Mouse (Mus musculus) lung, adult 2 months (tissue): Measurements from ENCODE around the gene Dlx5.

Experiments
- CTCF ChIP-seq: fragments of 200-500 bp; IDR thresholded peaks from 2 replicates; pipeline ENCODE4 v1.5.1; 2011; ENCODE audit warnings: mild to moderate bottlenecking, low read length, control low read depth; ENCODE audit not compliant: insufficient read depth
- POLR2A ChIP-seq: fragments of 200-500 bp; IDR thresholded peaks from 2 replicates; pipeline ENCODE4 v1.6.1; 2011; ENCODE audit warnings: low read depth, mild to moderate bottlenecking, control low read depth, low read length, borderline replicate concordance; ENCODE audit errors: extremely low read depth

- TF ChIP-seq POLR2A (no peak), CTCF (no peak)
Measured at GRCm38 (mm10) chr6:6860411-6861085, 21.3 kb downstream of the Dlx5 start.
